Mouse (Mus musculus) ovary, postnatal 14 days (tissue): Measurements from ENCODE around the gene Ercc6.
A peak's percentile ranks its signal among the peaks of the same experiment; 100 is the strongest.

Source experiments
- DNase-seq: peaks from one replicate; pipeline ENCODE4 v3.0.0; 2022; ENCODE audit warnings: low spot score

Gene Ercc6

GRCm38 (mm10) chr14:32520400-32520926 is 7.1 kb downstream of the Ercc6 start:
- DNase-seq, result no peak

- DNase-seq, result no peak
Measured at GRCm38 (mm10) chr14:32522336-32522735, 9.0 kb downstream of the Ercc6 start.

- no peak for DNase-seq
Measured at GRCm38 (mm10) chr14:32524071-32524470, 10.8 kb downstream of the Ercc6 start.

GRCm38 (mm10) chr14:32525996-32526705 is 12.8 kb downstream of the Ercc6 start:
- no peak for DNase-seq

GRCm38 (mm10) chr14:32527211-32527610 is 13.9 kb downstream of the Ercc6 start:
- DNase-seq, result no peak

- no peak for DNase-seq
Measured at GRCm38 (mm10) chr14:32529036-32529435, 15.7 kb downstream of the Ercc6 start.

- peak; percentile 30 for DNase-seq
Measured at GRCm38 (mm10) chr14:32530896-32531295, 17.6 kb downstream of the Ercc6 start.

GRCm38 (mm10) chr14:32531371-32531770 is 18.1 kb downstream of the Ercc6 start:
- no peak for DNase-seq

- DNase-seq, result no peak
Measured at GRCm38 (mm10) chr14:32532381-32533147, 19.2 kb downstream of the Ercc6 start.

GRCm38 (mm10) chr14:32533148-32533520 is 19.8 kb downstream of the Ercc6 start:
- DNase-seq, result no peak

GRCm38 (mm10) chr14:32533656-32534055 is 20.3 kb downstream of the Ercc6 start:
- no peak for DNase-seq

- DNase-seq, result no peak
Measured at GRCm38 (mm10) chr14:32534137-32534536, 20.8 kb downstream of the Ercc6 start.

GRCm38 (mm10) chr14:32536763-32537162 is 23.4 kb downstream of the Ercc6 start:
- DNase-seq, result no peak

- DNase-seq, result no peak
Measured at GRCm38 (mm10) chr14:32538115-32538514, 24.8 kb downstream of the Ercc6 start.

GRCm38 (mm10) chr14:32543075-32543474 is 29.8 kb downstream of the Ercc6 start:
- no peak for DNase-seq

GRCm38 (mm10) chr14:32546676-32547075 is 33.4 kb downstream of the Ercc6 start:
- no peak for DNase-seq

GRCm38 (mm10) chr14:32551854-32552253 is 38.5 kb downstream of the Ercc6 start:
- DNase-seq, result no peak

GRCm38 (mm10) chr14:32553198-32553903 is 40.0 kb downstream of the Ercc6 start:
- no peak for DNase-seq

- DNase-seq, result no peak
Measured at GRCm38 (mm10) chr14:32554860-32555526, 41.7 kb downstream of the Ercc6 start.

GRCm38 (mm10) chr14:32561428-32561827 is 48.1 kb downstream of the Ercc6 start:
- no peak for DNase-seq

GRCm38 (mm10) chr14:32563661-32564060 is 50.3 kb downstream of the Ercc6 start:
- no peak for DNase-seq

- no peak for DNase-seq
Measured at GRCm38 (mm10) chr14:32572519-32572918, 59.2 kb downstream of the Ercc6 start.
